Mouse (Mus musculus) testis, adult 2 months (tissue): ENCODE data around the gene Tm4sf19. TPM values are rescaled to one million over a fixed set of nuclear protein-coding genes. Genes with fewer than 3 reads are reported as not detected.
"Not testable (repeated sequence)": the region's sequence is repeated elsewhere in the genome, so short reads cannot be mapped to it uniquely, and the experiment has no call there.

Source experiments
- H3K27ac ChIP-seq: fragments of 200-500 bp; 2 replicates; pipeline ENCODE4 v1.5.1; 2012; ENCODE audit warnings: low read depth, low read length; ENCODE audit not compliant: control insufficient read depth, insufficient read depth
- H3K27me3 ChIP-seq: fragments of 200-500 bp; 2 replicates; pipeline ENCODE4 v1.6.1; 2012; ENCODE audit warnings: mild to moderate bottlenecking, low read length, moderate library complexity; ENCODE audit not compliant: control insufficient read depth, insufficient read depth
- H3K36me3 ChIP-seq: fragments of 200-500 bp; 2 replicates; pipeline ENCODE4 v1.6.1; 2012; ENCODE audit warnings: mild to moderate bottlenecking, low read length; ENCODE audit not compliant: control insufficient read depth, insufficient read depth
- H3K4me1 ChIP-seq: fragments of 200-500 bp; 2 replicates; pipeline ENCODE4 v1.6.1; 2012; ENCODE audit warnings: low read length; ENCODE audit not compliant: control insufficient read depth, insufficient read depth
- H3K4me3 ChIP-seq: fragments of 200-500 bp; 2 replicates; pipeline ENCODE4 v1.5.1; 2012; ENCODE audit warnings: low read depth, mild to moderate bottlenecking, low read length, moderate library complexity, mixed read lengths; ENCODE audit not compliant: control insufficient read depth
- CTCF ChIP-seq: fragments of 200-500 bp; IDR thresholded peaks from 2 replicates; pipeline ENCODE4 v1.5.1; 2012; ENCODE audit warnings: low read depth, mild to moderate bottlenecking, inconsistent platforms, low read length, moderate library complexity; ENCODE audit not compliant: control insufficient read depth, insufficient read depth, insufficient replicate concordance
- POLR2A ChIP-seq: fragments of 200-500 bp; IDR thresholded peaks from 2 replicates; pipeline ENCODE4 v1.6.1; 2012; ENCODE audit warnings: low read depth, mild to moderate bottlenecking, inconsistent platforms, low read length, moderate library complexity; ENCODE audit not compliant: control insufficient read depth
- polyA plus RNA-seq: library from polyadenylated mRNA; depleted of rRNA; stranded (reverse); fragments of >200 nt; gene quantifications from 2 replicates; pipeline ENCODE4 v1.2.3, GENCODE M21; 2012

Tm4sf19 gene
- polyA plus RNA-seq, 1 experiment: 4.0 TPM

DNA sequence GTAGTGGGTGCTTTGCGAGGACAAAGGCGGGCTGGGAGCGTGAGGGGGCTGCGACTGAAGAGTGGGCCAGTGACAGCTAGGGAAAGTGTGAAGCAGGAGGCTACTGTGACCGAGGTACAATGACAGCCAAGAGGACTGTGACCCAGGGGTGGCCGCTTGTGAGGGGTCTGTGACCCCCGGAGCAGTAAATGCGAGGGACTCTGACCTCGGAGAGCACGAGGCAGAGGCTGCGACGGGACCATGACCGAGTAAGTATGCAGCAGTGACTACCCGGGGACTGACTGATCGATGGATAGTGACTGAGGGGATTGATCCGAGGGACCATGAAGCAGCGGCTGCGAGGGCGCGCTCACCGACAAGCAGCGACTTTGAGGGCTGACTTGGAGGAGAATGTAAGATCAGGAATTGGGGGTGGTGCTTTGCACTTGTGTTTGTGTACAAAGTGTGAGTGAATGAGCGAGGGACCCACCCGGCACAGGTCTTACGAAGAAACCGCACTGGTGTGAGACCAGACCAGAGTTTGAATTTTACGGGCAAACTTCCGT, 30.8 kb downstream of the Tm4sf19 start:
- H3K27me3 ChIP-seq: no peaks in the 10 kb centered on the region
- peak overlapping the region; percentile 88 for H3K27ac ChIP-seq
- H3K4me1 ChIP-seq: no peaks in the 10 kb centered on the region
- 0 out of 2 replicates have a peak, but pooled peaks cover 1% of the 10 kb centered on the region for H3K36me3 ChIP-seq
- peak overlapping the region; percentile 95 for H3K4me3 ChIP-seq
- TF ChIP-seq POLR2A: peak; percentile 65; the same call in 1 of the 2 replicates
- TF ChIP-seq CTCF: no peak

DNA sequence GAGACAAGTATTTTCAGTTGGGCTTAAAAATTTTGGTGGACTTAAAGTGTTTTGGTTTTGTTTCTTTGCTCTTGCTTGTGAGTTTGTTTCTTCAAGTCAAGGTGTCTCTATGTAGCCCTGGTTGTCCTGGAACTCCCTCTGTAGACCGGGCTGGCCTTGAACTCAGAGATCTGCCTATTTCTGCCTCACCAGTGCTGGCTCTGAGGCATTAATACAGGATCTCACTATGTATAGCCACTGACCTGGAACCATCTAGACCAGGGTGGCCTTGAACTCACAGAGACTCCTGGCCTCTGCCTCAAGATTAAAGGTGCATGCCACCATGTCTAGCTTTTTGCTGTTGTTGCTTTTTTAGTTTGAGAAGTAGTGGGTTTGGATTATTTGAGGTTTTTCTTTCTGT, 31.6 kb downstream of the Tm4sf19 start:
- H3K4me3 ChIP-seq: peak overlapping the region; percentile 82
- TF ChIP-seq CTCF (no peak), POLR2A (no peak)
- 0 out of 2 replicates have a peak, but pooled peaks cover 1% of the 10 kb centered on the region for H3K36me3 ChIP-seq
- H3K4me1 ChIP-seq: no peaks in the 10 kb centered on the region
- H3K27ac ChIP-seq: 0 out of 2 replicates have a peak overlapping the region, but pooled peaks have one; percentile 10
- H3K27me3 ChIP-seq: no peaks in the 10 kb centered on the region

DNA sequence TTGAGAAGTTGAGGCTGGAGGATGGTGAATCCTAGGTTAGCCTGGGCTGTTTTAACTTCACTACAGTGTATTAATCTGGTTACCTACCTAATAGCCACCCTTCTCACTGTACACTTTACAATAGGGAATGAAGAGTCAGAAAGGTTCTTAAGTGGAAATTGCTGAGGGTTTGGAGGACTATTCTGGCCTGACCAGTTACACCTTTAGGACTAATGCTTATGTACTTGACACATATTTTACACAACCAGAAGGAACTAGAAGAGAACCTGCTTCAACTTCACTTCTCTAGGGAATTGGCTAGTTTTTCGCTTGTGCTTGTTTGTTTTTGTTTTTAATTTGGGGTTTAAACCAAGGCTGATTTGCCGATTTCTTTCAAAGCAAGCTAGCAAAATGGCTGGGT, 32.8 kb downstream of the Tm4sf19 start:
- TF ChIP-seq POLR2A (no peak), CTCF (no peak)
- Histone ChIP-seq H3K4me1 (no peaks in the 10 kb centered on the region), H3K36me3 (no peaks in the 10 kb centered on the region), H3K4me3 (peak overlapping the region; percentile 53; the same call in 1 of the 2 replicates), H3K27ac (no peak overlapping the region), H3K27me3 (no peaks in the 10 kb centered on the region)

DNA sequence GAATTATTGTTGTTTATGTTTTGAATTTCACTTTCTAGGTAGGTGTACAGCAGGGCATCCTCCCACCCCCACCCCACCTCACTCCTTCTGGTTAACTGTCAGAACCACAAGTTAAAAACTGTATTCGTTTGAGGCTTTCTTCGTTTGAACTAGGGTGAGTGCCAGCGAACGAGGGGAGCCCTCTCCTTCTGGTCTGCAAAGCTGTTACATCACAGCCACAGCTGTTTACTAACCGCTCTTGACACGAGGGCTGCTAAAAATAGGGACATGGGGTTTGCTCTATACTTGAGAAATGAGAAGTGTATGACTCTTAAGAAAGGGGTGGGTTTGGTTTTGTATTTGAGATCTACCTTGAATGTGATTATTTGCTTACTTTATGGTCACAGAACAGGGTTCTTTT, 33.8 kb downstream of the Tm4sf19 start:
- TF ChIP-seq POLR2A (no peak), CTCF (no peak)
- no peak overlapping the region for H3K4me3 ChIP-seq
- H3K27me3 ChIP-seq: no peaks in the 10 kb centered on the region
- H3K4me1 ChIP-seq: no peaks in the 10 kb centered on the region; the same call in 1 of the 2 replicates
- H3K36me3 ChIP-seq: no peaks in the 10 kb centered on the region
- no peak overlapping the region for H3K27ac ChIP-seq

DNA sequence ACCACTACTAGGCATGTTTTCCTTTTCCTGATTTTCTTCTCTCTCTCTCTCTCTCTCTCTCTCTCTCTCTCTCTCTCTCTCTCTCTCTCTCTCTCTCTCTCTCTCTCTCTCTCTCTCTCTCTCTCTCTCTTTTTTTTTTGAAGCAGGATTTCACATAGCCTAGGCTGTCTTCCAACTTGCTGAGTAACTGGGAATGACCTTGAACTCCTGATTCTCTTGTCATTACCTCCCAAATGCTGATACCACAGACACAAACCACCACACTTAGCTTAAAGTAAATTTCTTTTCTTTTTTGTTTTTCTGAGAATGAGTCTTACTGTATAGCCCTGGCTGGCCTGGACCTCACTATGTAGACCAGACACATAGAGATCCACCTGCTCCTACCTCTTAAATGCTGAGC, 34.4 kb downstream of the Tm4sf19 start:
- TF ChIP-seq POLR2A (no peak), CTCF (no peak)
- no peaks in the 10 kb centered on the region; the same call in 1 of the 2 replicates for H3K4me1 ChIP-seq
- no peak overlapping the region for H3K27ac ChIP-seq
- no peaks in the 10 kb centered on the region for H3K27me3 ChIP-seq
- H3K4me3 ChIP-seq: no peak overlapping the region
- H3K36me3 ChIP-seq: no peaks in the 10 kb centered on the region

DNA sequence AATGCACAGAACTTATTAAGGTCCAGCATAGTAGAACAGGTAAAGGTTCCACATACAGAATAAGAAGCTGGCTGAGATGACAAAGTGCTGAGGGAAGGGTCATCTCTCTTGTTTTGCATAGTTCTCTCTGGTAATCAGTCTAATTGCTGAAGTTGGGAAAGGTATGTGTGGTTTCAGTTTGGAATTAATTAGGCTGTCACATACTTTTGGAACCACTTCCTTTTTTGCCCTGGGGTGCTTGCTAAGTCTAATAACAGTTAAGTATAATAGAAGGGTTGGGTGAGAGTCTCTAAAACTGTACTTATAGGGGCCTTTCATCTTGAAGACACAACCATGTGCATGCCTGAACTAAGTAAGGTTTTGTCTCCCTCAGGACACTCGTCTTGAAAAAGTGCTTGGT, 36.4 kb downstream of the Tm4sf19 start:
- TF ChIP-seq POLR2A (no peak), CTCF (no peak)
- no peaks in the 10 kb centered on the region for H3K27me3 ChIP-seq
- H3K4me1 ChIP-seq: no peaks in the 10 kb centered on the region; the same call in 1 of the 2 replicates
- H3K36me3 ChIP-seq: no peaks in the 10 kb centered on the region
- no peak overlapping the region for H3K4me3 ChIP-seq
- no peak overlapping the region for H3K27ac ChIP-seq

DNA sequence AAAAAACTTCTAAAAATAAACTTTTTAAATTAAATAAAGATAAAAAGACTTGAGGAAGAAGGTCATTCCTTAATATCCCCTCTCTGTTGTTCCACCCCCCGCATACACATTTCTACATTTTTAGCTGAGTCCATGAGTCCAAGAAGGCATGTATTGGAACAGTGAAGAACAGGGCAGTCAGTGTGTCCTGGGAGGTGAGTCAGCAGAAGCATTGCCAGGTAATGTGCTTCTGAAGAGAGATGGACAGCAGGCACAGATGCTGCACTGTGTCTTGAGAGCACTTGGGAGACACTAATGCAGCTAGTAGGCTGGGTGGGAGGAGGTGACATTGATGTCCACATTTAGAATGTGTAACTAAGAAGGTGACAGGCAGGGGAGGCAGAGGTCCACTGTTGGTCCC, 37.0 kb downstream of the Tm4sf19 start:
- Histone ChIP-seq H3K27ac (no peak overlapping the region), H3K27me3 (no peaks in the 10 kb centered on the region), H3K4me3 (no peak overlapping the region), H3K4me1 (no peaks in the 10 kb centered on the region; the same call in 1 of the 2 replicates), H3K36me3 (no peaks in the 10 kb centered on the region)
- TF ChIP-seq POLR2A: no peak
- no peak for TF ChIP-seq CTCF

DNA sequence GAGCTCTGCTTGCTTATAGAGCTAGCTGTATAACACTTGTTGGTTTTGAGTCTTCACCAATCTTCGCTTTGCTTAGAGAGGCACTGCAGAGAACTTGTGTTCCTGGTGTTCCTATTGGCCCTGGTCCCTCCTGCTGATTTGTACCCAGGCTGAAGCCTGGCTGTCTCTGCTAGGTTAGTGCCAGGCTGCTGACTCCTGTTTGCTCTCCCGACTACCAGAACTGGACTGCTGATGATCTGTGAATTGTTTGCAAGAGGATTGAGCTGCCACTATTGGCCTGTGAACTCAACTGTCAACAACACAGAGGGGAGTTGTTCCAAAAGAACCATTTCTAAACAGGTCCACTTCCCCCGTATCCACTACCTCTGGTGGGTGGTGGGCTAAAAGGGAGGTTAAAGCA, 41.1 kb downstream of the Tm4sf19 start:
- H3K27me3 ChIP-seq: no peaks in the 10 kb centered on the region
- no peaks in the 10 kb centered on the region; the same call in 1 of the 2 replicates for H3K4me1 ChIP-seq
- H3K4me3 ChIP-seq: no peak overlapping the region
- no peaks in the 10 kb centered on the region for H3K36me3 ChIP-seq
- TF ChIP-seq CTCF (no peak), POLR2A (no peak)
- no peak overlapping the region for H3K27ac ChIP-seq

DNA sequence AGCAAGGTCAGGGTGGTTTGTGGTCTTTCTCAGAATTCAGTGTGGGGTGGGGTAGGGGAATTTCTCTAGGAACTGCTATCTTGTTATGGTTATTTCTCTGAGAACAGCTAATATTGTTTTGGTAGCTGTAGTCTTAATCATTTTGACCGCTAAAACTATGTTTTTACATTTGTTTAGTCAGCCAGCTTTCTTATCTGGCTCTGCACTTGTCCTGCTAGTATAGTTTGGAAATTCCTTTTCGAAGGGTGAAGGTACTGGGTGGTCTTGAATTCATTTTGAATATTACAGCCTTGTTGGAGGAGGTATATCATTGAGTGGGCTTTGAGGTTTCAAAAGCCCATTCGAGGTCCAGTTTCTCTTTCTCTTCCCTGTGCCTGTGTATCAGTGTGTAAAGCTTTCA, 44.3 kb downstream of the Tm4sf19 start:
- not testable (repeated sequence) for H3K36me3 ChIP-seq, H3K4me1 ChIP-seq, H3K27ac ChIP-seq, H3K4me3 ChIP-seq, H3K27me3 ChIP-seq
